Mouse (Mus musculus): ENCODE measurements around the gene Chmp6. TPM values are rescaled to one million over a fixed set of nuclear protein-coding genes. Genes with fewer than 3 reads are reported as not detected.

The Chmp6 gene
- total RNA-seq (2021), result 10 to 100 TPM; 37.1 to 41.8 TPM
- long read RNA-seq, experiment 1, transcript Chmp6-201 (8 exons, 1,557 nt), result major isoform, 82 of 94 reads
- long read RNA-seq, experiment 1, partial matches to known transcripts, result 3 of 94 reads
- long read RNA-seq, experiment 1, other reads (novel, unspliced or antisense), result 9 of 94 reads
- long read RNA-seq, experiment 2, transcript Chmp6-201 (8 exons, 1,557 nt), result major isoform, 79 of 87 reads
- long read RNA-seq, experiment 2, partial matches to known transcripts, result 1 of 87 reads
- long read RNA-seq, experiment 2, other reads (novel, unspliced or antisense), result 7 of 87 reads

DNA sequence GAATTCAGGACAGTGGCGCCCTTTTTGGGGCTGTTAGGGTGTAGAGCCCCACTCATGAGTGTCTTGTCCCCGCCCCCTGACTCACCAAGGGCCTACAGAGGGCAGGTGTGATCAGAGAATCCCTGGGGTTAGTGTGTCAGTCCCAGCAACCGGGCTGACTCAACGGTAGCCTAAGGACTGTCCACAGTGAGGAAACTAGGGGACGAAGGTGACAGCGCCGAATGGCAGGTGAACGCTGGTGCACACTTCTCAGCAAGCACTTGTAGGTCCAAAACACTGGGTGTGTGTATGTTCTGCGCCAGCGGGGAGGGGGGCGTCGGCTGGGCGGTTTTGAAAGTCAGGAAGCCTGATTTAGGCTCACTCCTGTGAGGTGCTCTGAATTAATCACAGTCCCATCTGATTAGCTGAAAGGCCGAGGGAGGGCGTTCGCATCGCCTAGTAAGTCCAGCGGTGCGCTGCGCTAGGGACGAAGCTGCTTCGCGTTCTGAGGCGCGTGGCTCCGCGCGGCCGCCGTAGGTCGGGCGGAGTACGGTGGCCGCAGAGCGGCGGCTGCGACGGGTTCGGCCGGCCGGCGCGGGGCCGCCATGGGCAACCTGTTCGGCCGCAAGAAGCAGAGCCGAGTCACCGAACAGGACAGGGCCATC is at the start of gene Chmp6:
Chmp6 (plus strand) TSS at position 151 of the 644 bp plus-strand sequence.
- peak; percentile 91 to 93 for DNase-seq (ENCODE audit: low spot score in 2 of 2)

DNA sequence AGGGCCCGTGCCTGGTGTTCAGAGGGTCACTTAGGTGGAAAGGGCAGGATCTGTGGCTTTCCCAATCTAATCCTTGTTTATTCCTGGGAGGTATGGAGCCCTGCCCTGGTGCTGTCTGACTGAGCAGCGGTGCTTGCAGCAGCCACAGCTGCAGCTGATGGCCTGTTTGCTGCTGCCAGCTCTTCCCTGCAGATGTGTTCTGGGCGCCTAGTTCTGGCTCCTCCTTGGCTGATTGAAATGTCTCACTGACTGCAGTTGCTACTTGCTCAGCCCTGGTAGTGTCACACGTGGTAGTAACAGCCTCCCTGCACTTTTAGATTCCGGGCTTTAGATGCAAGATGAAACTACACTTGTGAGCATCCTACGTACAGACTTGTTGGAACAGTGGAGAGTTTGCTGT is 46.4 kb upstream of the Chmp6 start:
- no peak for DNase-seq (ENCODE audit: low spot score in 2 of 2)

DNA sequence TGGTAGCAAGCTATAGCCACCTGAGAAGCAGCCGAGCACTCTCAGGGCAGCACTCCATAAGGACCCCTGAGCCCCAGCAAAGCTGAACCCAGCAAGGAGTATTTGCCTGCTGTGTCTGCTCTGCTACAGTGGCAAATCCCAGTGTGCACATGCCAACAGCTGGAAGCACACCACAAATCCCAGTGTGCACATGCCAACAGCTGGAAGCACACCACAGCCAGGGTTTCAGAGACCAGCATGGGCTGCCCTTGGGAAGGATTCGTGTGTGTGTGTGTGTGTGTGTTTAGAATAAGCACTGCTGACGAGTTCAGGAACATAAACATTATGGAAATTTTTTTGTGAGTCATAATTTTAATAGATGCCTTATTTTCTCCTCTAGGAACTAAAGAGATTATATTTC is 45.1 kb upstream of the Chmp6 start:
- no peak for DNase-seq (ENCODE audit: low spot score in 2 of 2)

DNA sequence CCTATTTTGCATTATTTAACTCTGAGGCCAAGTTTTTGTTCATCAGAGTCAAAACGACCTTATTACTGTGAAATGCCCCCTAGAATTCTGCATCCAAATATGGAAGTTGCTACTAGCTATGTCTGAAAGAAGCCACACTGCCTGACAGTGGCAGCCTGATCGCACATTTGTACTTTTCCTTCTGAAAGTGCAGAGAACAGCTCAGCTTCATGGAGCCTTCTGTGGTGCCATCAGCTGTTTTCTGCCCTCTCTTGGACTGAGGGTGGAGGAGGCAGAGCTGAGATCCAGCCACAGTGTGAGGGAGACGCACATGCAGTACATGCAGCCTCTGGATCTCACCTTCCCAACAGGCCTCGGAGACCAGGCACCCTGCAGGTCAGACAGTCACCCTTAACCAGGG is 44.7 kb upstream of the Chmp6 start:
- DNase-seq (ENCODE audit: low spot score in 2 of 2), result no peak

DNA sequence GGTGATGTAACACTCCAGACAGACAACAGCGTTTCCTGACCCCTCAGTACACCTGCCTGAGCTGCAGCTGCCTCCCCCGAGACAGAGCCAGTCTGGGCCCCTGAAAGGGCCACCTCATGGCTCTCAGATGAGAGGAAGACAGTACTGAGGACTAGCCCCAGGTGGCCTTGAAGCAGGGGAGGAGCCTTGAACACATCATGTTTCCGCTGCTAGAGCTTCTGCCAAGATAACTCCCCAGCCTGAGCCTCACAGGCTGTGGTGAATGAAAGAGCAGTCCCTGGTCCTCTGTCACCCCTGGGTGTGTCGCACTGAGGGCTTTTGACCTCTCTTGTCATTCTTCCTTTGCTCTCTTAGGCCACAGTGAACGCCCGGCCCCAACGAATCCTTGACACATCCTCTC is 42.1 kb upstream of the Chmp6 start:
- DNase-seq (ENCODE audit: low spot score in 2 of 2), result no peak

DNA sequence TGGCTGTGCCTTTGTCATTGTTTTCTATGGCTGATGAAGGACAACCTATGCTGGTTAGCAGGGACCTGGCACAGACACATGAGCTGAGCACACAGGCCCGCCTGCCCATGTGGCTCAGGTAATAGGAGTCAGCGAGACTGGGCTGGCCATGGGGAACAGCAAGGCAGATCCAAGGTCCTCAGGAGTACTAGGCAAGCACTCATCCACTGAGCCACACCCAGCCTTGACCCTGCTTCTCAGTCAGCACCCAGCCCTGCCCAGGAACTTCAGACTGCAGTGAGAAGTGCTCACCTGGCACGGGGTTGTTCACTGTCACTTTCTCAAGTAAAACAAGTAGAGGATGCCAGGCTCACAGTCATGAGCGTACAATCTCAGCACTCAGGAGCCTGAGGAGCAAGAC is 39.6 kb upstream of the Chmp6 start:
- DNase-seq (ENCODE audit: low spot score in 2 of 2), result no peak

DNA sequence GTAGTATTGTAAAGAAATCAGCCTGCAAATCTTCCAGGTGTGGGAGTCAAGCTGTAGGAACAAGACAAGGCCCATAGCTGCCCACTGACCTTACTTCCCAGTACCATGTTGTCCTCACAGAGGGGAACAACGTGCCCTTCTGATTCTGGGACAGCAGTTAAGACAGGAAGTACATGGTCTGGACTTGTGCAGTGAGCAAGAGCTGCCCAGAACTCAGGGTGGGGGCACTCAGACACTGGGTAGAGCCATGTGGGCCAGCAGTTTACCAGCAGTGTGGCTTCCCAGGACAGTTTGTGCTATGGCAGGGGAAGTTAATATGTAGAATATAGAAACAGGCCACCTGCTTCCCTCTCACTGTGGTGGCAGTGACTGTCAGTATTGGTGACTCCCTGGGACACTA is 38.4 kb upstream of the Chmp6 start:
- DNase-seq (ENCODE audit: low spot score in 2 of 2), result no peak

DNA sequence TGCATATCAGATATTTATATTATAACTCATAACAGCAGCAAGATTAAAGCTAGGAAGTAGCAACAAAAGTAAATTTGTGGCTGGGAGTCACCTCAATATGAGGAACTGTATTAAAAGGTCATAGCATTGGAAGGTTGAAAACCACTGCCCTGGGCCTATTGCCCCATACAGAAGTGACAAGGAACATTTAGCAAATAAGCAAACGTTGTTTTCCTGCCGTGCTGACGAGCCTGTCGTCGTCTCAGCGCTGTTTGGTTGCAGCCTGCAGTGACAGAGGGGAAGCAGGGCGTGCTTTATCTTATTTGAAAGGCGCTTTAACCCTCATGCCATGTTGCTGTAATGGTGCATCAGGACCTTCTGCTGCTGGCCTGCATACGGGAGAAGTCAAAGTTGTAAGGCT is 37.6 kb upstream of the Chmp6 start:
- no peak for DNase-seq (ENCODE audit: low spot score in 2 of 2)

DNA sequence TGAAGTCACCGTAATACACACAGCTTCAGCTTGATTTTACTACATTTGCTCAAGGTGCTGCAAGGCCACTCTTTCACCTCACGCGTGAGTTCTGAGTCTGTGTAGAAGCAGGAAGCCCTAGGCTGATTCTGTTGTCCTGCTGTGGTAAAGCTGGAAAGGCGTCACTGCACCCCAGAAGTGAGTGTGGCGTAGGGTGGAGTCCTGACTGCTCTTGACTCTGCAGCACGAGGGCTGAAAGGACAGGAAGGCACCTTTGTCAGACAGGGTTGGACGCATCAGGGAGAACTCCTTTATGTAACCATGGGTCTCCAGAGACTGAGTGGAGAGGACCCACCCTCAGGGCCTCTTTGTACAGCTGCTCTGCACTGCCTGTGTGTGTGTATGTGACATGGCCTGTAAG is 36.1 kb upstream of the Chmp6 start:
- DNase-seq (ENCODE audit: low spot score in 2 of 2), result no peak

DNA sequence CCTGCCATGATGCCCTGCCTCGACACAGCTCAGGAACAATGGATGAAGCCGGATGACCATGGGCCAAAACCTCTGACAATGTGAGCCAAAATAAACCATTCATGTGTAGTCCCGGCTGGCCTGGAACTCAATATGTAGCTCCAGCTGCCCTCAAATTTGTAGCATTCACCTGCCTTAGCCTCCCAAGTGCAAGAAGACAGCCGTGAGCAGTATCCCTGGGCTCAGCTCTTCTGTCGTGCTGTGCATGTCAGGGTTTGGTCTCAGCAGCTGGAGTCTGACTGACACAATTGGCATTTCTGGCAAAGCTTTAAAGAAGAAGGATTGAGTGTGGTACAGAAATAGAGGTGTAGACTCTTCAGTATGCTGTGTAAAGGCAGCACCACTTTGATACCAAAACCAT is 33.7 kb upstream of the Chmp6 start:
- no peak for DNase-seq (ENCODE audit: low spot score in 2 of 2)

DNA sequence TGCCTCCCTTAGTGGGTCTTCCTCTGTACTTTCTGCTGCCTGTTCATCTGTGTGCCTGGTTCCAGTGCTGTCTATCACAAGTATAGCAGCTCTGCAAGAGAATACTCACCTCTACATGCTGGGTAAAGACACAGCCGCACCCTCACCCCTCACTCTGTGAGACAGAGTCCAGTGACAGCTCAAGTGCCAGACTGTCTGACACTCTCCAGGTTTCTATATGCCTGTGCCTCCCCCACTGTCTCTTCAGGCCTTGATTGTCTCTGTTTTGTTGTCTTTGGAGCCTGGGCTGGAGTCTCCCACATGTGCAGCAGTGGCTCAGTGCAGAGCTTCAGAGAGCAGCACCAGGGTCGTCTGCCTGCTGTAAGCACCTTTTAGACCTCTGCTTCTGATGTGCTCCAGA is 29.6 kb upstream of the Chmp6 start:
- no peak for DNase-seq (ENCODE audit: low spot score in 2 of 2)

DNA sequence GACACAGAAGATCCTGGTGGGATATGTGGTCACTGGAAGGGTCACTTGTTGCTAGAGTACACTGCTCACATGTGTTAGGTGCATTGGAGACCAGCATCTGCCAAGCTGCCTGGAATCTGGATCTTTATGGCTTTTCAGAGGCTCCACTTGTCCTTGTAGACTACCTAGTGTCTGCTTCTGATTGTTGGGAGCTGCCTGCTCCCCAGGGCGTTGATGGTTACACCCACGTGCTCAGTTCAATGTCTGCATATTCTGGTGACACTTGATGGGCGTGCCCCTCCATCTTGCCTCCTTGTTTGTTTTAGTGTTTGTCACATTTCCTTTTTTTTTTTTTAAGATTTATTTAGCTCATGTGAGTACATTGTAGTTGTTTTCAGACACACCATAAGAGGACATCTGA is 23.3 kb upstream of the Chmp6 start:
- no peak for DNase-seq (ENCODE audit: low spot score in 2 of 2)

DNA sequence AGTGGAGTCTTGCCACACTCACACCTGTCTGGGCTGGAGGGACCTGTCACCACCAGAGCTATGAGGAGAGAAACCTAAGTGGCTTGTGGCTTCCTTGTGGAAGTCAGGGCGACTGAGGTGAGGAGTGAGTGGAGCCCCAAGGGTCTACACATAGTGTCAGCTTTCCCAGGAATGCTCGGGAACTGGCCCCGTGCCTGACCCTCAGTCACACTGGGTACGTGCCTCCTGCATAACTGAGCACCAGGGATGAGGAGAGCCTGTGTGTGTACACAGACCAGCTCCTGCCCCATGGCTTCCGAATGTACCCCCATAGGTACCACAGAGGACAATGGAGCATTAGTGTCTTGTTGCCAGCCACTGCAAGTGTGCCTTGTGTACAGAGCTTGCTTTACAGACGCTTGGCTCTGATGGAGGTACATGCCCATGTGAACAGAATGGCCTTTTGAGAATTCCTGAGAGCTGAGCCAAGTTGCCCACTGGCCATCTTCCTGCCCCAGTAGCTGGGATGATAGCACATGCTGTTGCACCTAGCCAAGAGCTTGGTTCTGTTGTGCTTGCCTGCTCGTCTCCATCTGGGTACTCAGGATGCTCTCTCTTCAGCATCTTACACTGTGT is 21.5 kb upstream of the Chmp6 start:
- DNase-seq (ENCODE audit: low spot score in 2 of 2), result no peak

DNA sequence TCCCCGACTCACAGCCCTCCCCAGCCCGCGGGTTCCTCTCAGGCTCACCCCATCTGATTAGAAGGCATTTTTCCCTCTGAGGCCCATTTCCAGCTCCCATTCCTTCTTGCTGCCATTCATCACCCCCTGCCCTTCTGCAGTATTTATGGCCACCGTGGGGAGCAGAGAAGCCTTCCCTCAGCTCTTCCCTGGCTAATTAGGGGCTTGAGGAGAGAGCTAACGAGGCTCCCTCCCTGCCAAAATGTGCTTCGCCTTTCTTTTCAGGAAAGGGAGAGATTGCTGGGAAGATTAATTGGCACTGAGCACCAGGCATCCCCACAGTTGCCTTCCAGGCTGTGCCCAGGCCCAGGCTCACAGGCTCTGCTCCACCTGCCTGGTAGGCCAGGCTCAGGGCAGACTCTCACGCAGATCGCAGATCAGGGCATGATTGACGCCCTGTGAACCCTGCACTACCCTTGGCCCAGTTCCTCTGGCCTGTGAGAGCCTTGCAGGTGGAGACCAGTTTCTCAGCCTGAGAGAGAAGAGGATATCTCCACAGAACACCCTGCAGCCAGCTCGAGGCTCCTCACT is 19.5 kb upstream of the Chmp6 start:
- no peak for DNase-seq (ENCODE audit: low spot score in 2 of 2)

DNA sequence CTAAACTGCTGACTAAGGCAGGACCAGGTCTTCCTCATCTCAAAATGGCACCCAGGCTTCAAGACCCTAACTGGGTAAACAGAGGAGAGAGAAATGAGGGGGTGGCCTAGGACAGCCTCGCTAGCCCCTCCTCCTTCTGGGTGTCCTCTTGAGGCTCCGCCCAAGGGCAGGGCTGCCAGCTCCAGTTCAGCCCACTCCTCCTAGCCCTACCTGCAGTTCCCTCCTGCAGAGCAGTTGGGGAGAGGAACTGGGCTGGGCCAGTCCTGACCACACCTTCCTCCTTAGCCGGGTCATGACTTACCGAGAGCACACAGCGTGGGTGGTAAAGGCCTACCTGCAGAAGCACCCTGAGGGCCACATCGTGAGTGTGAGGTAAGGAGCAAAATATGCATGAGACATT is 18.6 kb upstream of the Chmp6 start:
- no peak for DNase-seq (ENCODE audit: low spot score in 2 of 2)

DNA sequence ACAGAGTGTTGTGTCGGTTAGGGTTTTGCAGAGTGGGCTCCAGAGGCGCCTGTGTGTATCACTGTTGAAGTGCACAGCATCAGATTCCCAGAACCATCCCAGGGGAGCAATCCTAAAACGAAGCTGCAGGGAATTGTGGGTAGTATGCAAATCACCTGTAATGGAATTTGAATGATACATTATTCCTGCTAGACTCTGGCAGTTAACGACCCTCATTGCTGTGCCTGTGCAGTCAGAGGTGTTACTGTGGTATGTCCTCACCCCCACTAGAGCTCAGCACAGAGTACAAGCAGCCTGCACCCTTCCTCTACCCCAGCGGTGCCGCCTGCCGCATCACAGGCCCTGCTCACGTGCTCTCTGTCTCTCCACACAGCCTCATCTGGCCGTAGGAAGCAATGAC is 16.2 kb upstream of the Chmp6 start:
- DNase-seq (ENCODE audit: low spot score in 2 of 2), result no peak

DNA sequence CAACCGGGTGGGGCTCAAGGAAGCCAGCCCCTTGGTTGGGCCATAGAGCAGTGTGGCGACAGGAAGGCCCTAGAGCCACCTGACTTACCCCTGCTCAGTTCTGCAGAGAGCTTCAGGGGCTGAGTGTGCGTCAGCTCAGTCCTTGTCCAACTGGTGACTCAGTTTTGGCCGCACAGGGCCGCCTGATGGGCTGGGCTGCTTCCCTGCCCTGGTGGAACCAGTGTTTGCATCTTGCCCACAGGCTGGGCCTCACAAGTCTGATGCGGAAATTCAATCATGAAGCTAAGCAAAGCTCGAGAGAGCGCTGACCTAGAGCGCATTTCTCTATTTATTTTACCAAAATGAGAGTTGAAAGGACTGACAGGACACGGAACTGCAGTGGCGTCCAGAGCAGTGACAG is 14.3 kb upstream of the Chmp6 start:
- DNase-seq (ENCODE audit: low spot score in 2 of 2), result no peak

DNA sequence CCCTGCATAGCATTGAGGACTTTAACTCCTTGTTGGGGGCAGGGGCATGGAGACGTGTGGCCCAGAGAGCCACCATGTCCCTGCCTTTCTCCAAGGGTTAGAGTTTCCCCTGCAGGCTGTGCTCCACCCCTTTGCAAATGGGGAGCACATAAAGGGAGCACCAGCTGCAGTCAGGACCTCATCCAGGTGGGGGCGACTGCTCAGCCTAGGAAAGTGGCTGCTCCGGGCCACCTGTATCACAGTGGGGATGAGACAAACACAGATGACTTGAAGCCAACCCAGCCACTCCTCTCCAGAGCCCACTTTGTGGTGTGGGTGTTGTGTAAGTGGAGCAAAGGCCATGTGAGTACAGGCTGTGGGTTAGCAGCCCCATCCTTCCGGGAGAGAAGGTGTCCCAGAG is 12.1 kb upstream of the Chmp6 start:
- DNase-seq (ENCODE audit: low spot score in 2 of 2), result no peak

DNA sequence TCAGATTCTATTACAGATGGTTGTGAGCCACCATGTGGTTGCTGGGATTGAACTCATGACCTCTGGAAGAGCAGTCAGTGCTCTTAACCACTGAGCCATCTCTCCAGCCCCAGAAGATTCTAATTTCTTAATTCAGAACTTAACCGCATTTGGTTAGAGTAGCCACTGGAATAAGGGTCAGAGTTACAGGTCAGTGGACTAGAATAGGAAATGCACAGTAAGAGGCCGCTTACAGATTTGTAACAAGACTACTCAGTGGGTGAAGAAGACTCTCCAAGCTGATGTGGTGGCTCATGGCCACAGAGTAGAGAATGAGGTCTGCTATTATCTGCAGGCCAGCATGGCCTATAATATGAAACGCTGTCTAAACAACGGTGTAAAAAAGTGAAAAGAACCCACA is 10.3 kb upstream of the Chmp6 start:
- DNase-seq (ENCODE audit: low spot score in 2 of 2), result no peak

DNA sequence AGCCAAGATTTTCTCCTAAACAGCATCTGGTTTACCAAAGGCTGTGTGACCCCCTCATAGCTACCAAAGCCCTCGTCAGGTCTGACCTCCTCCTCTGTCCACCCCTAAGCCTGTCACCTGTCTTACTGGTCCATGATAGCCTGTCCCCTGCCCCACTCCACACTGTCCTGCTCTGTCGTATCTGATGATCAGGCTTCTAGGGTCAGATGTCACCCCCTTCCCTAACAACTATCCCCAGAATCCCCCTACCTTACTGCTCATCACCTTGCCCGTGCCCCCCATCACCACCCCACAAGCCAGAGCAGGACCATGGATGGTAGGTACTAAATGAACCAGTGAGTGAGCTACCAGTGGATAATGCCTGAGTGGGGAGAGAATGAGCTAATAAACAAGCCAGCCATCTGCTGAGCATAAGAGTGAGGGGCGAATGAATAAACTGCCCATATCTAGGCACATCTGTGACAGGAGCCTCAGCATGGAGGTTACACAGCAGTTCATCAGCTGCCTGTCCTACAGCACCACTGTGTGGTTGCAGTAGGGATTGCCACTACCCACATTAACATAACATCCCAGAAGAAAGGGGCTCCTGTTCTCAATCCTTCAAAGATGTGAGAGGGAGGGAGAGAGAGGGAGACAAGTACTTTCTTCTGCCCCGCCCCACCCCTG is 8.5 kb upstream of the Chmp6 start:
- peak; percentile 77 to 82 for DNase-seq (ENCODE audit: low spot score in 2 of 2)

DNA sequence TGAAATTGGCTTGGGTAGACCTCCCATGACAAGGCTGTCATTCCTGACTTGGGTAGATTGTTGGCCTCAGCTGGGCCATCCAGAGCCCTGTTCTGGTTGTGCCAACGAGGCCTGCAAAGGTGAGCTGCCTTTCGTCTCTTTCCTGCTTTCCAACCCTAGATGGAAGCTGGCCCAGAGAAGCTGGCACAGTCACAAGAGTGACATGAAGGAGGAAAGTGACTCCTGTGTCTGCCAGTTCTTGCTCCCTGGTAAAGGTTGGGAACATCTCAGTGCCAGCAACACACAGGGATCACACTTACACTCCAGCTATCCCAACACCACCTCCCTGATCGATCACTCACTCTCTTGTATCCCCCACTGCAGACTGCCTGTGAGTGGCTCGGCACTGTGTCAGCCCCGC is 7.4 kb upstream of the Chmp6 start:
- DNase-seq (ENCODE audit: low spot score in 2 of 2), result no peak
